Mouse (Mus musculus): Measurements from ENCODE around the gene Dcaf5. TPM values are rescaled to one million over a fixed set of nuclear protein-coding genes. Genes with fewer than 3 reads are reported as not detected.
A peak's percentile ranks its signal among the peaks of the same experiment; 100 is the strongest.

Dcaf5 gene
- polyA plus RNA-seq, 1 experiment from 2014 or later: 11.4 TPM

GRCm38 (mm10) chr12:80434601-80434960 is 1.8 kb downstream of the Dcaf5 start:
- Histone ChIP-seq H3K27me3 (replicated peaks; ENCODE audit: control insufficient read depth, insufficient read depth, low read length) (no peaks in the 10 kb centered on the region), H3K36me3 (ENCODE audit: control insufficient read depth, insufficient read depth, low read length) (peaks cover 4% of the 10 kb centered on the region; the same call in 1 of the 2 replicates), H3K9me3 (ENCODE audit: control insufficient read depth, low read length) (no peaks in the 10 kb centered on the region), H3K4me2 (ENCODE audit: low read length) (peak overlapping the region; percentile 58), H3K27ac (ENCODE audit: low read depth) (peak overlapping the region; percentile 94), H3K4me1 (replicated peaks; ENCODE audit: control insufficient read depth, insufficient read depth, low read length) (peaks cover 9% of the 10 kb centered on the region; the same call in 1 of the 2 replicates), H3K4me3 (ENCODE audit: low read depth, low read length) (peak overlapping the region; percentile 88), H3K9ac (ENCODE audit: low read length) (peak overlapping the region; percentile 82)
- WGBS: 5% methylated on average over 9 of the region's 10 CpGs
- ATAC-seq (replicated peaks; ENCODE audit: low FRiP score, low TSS enrichment, low read depth): 0 out of 2 replicates have a peak, but pooled peaks have one; percentile 1
- DNase-seq (ENCODE audit: low spot score): no peak

- Histone ChIP-seq H3K9ac (ENCODE audit: low read length) (no peak overlapping the region), H3K9me3 (ENCODE audit: control insufficient read depth, low read length) (no peaks in the 10 kb centered on the region), H3K4me3 (ENCODE audit: low read depth, low read length) (no peak overlapping the region), H3K36me3 (ENCODE audit: control insufficient read depth, insufficient read depth, low read length) (peaks cover 8% of the 10 kb centered on the region; the same call in 1 of the 2 replicates), H3K4me1 (replicated peaks; ENCODE audit: control insufficient read depth, insufficient read depth, low read length) (peaks cover 9% of the 10 kb centered on the region; the same call in 1 of the 2 replicates), H3K4me2 (ENCODE audit: low read length) (no peak overlapping the region), H3K27ac (ENCODE audit: low read depth) (no peak overlapping the region), H3K27me3 (replicated peaks; ENCODE audit: control insufficient read depth, insufficient read depth, low read length) (no peaks in the 10 kb centered on the region)
- DNase-seq (ENCODE audit: low spot score) (peak; percentile 46), ATAC-seq (replicated peaks; ENCODE audit: low FRiP score, low TSS enrichment, low read depth) (no peak)
- 63% methylated on average over 4 of the region's 4 CpGs for WGBS
Measured at GRCm38 (mm10) chr12:80433266-80433665, 3.1 kb downstream of the Dcaf5 start.

DNA sequence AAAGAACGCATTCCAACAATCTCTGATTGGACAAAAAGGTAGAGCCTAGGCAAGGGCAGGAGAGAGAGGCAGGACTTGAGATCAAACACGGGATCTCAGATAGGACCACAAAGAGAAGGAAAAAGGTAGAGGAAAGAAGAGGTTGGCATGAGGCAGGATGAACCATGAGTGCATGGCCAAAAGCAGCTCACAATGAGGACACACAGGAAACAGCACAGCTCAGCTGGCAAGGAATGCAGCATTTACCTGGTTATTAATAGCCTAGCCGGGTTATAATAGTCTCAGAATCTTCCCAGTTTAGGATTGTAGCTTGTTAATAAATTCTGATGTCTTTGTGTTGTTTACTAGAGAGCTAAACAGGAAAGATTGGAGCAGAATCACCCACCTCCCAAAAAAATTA is 8.7 kb downstream of the Dcaf5 start:
- H3K4me3 ChIP-seq (ENCODE audit: low read depth, low read length): no peak overlapping the region
- no peak overlapping the region for H3K9ac ChIP-seq (ENCODE audit: low read length)
- peak; percentile 7 for DNase-seq (ENCODE audit: low spot score)
- H3K4me1 ChIP-seq (replicated peaks; ENCODE audit: control insufficient read depth, insufficient read depth, low read length): no peaks in the 10 kb centered on the region
- peaks cover 18% of the 10 kb centered on the region; the same call in 1 of the 2 replicates for H3K36me3 ChIP-seq (ENCODE audit: control insufficient read depth, insufficient read depth, low read length)
- no peaks in the 10 kb centered on the region for H3K9me3 ChIP-seq (ENCODE audit: control insufficient read depth, low read length)
- H3K27ac ChIP-seq (ENCODE audit: low read depth): no peak overlapping the region
- WGBS: 83% methylated on average over 3 of the region's 3 CpGs
- ATAC-seq (replicated peaks; ENCODE audit: low FRiP score, low TSS enrichment, low read depth): no peak
- H3K4me2 ChIP-seq (ENCODE audit: low read length): no peak overlapping the region
- no peaks in the 10 kb centered on the region for H3K27me3 ChIP-seq (replicated peaks; ENCODE audit: control insufficient read depth, insufficient read depth, low read length)

GRCm38 (mm10) chr12:80415100-80415499 is 21.3 kb downstream of the Dcaf5 start:
- Histone ChIP-seq H3K4me1 (replicated peaks; ENCODE audit: control insufficient read depth, insufficient read depth, low read length) (no peaks in the 10 kb centered on the region), H3K27me3 (replicated peaks; ENCODE audit: control insufficient read depth, insufficient read depth, low read length) (no peaks in the 10 kb centered on the region), H3K9ac (ENCODE audit: low read length) (no peak overlapping the region), H3K9me3 (ENCODE audit: control insufficient read depth, low read length) (0 out of 2 replicates have a peak, but pooled peaks cover 11% of the 10 kb centered on the region), H3K36me3 (ENCODE audit: control insufficient read depth, insufficient read depth, low read length) (peaks cover 26% of the 10 kb centered on the region), H3K4me2 (ENCODE audit: low read length) (no peak overlapping the region), H3K4me3 (ENCODE audit: low read depth, low read length) (no peak overlapping the region), H3K27ac (ENCODE audit: low read depth) (no peak overlapping the region)
- 88% methylated on average over 2 of the region's 2 CpGs for WGBS
- no peak for ATAC-seq (replicated peaks; ENCODE audit: low FRiP score, low TSS enrichment, low read depth)
- DNase-seq (ENCODE audit: low spot score): no peak

DNA sequence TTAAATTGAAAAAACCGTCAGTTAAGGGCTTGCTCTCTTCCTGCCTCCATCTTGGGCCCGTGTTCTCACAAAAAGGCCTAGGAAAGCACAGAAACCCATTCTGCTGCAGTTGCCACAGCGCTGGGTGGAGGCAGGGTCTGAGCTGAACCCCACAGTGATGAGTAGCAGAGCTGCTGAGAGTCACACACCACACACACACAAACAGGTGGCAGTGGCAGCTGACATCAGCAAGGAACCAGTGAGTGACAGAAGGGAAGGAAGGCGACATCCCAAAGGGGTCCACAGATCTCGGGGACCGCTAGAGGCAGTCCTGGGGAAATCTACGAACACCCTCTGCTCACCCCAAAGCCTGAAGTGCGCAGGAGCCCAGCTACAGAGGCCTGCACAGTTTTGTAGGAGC is 25.5 kb downstream of the Dcaf5 start:
- H3K9me3 ChIP-seq (ENCODE audit: control insufficient read depth, low read length): 0 out of 2 replicates have a peak, but pooled peaks cover 8% of the 10 kb centered on the region
- H3K4me3 ChIP-seq (ENCODE audit: low read depth, low read length): no peak overlapping the region
- no peak overlapping the region for H3K27ac ChIP-seq (ENCODE audit: low read depth)
- H3K4me2 ChIP-seq (ENCODE audit: low read length): no peak overlapping the region
- DNase-seq (ENCODE audit: low spot score) (no peak), ATAC-seq (replicated peaks; ENCODE audit: low FRiP score, low TSS enrichment, low read depth) (no peak)
- H3K4me1 ChIP-seq (replicated peaks; ENCODE audit: control insufficient read depth, insufficient read depth, low read length): no peaks in the 10 kb centered on the region
- no peaks in the 10 kb centered on the region for H3K27me3 ChIP-seq (replicated peaks; ENCODE audit: control insufficient read depth, insufficient read depth, low read length)
- peaks cover 22% of the 10 kb centered on the region for H3K36me3 ChIP-seq (ENCODE audit: control insufficient read depth, insufficient read depth, low read length)
- H3K9ac ChIP-seq (ENCODE audit: low read length): no peak overlapping the region
- WGBS: 95% methylated on average over 8 of the region's 8 CpGs

DNA sequence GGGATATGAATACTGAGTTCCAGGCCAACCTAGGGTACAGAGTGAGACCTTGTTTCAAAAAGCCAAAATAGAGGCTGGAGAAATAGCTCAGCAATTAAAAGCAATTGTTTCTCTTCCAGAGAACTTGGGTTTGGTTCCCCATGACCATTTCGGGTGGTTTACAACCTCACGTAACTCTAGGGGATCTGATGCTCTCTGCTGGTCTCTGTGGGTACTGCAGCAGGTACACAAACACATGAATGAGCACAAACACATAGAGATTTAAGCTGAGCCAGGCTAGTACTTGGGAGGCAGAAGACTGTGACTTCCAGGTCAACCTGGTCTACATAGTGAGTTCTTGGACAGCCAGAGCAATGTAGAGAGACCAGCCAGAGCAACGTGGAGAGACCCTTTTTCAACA is 28.6 kb downstream of the Dcaf5 start:
- no peak for ATAC-seq (replicated peaks; ENCODE audit: low FRiP score, low TSS enrichment, low read depth)
- Histone ChIP-seq H3K27me3 (replicated peaks; ENCODE audit: control insufficient read depth, insufficient read depth, low read length) (no peaks in the 10 kb centered on the region), H3K4me2 (ENCODE audit: low read length) (no peak overlapping the region), H3K36me3 (ENCODE audit: control insufficient read depth, insufficient read depth, low read length) (peaks cover 28% of the 10 kb centered on the region), H3K9me3 (ENCODE audit: control insufficient read depth, low read length) (no peaks in the 10 kb centered on the region), H3K9ac (ENCODE audit: low read length) (no peak overlapping the region), H3K4me3 (ENCODE audit: low read depth, low read length) (no peak overlapping the region), H3K4me1 (replicated peaks; ENCODE audit: control insufficient read depth, insufficient read depth, low read length) (no peaks in the 10 kb centered on the region), H3K27ac (ENCODE audit: low read depth) (no peak overlapping the region)
- WGBS: 52% methylated on average over 3 of the region's 3 CpGs
- DNase-seq (ENCODE audit: low spot score): peak; percentile 60

DNA sequence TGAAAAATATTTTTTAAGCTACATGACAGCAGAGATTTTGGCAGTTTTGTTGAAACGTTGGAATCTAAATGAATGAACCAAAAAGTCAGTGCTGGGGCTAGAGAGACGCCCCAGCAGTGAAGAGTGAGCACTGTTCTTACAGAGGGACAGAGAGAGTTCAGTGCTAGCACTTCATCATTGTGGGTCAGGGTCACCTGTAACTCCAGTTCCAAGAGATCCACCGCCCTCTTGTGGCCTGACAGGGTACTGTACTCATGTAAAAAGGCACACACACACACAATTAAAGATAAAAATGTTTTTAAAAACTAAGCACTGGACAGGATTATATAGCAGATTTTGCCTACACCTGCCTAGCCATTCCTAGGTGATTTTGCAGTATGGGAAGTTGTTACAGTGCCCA is 29.8 kb downstream of the Dcaf5 start:
- Histone ChIP-seq H3K9me3 (ENCODE audit: control insufficient read depth, low read length) (no peaks in the 10 kb centered on the region), H3K4me2 (ENCODE audit: low read length) (no peak overlapping the region), H3K36me3 (ENCODE audit: control insufficient read depth, insufficient read depth, low read length) (peaks cover 28% of the 10 kb centered on the region), H3K4me1 (replicated peaks; ENCODE audit: control insufficient read depth, insufficient read depth, low read length) (no peaks in the 10 kb centered on the region), H3K27me3 (replicated peaks; ENCODE audit: control insufficient read depth, insufficient read depth, low read length) (no peaks in the 10 kb centered on the region), H3K4me3 (ENCODE audit: low read depth, low read length) (no peak overlapping the region), H3K27ac (ENCODE audit: low read depth) (no peak overlapping the region), H3K9ac (ENCODE audit: low read length) (no peak overlapping the region)
- no peak for ATAC-seq (replicated peaks; ENCODE audit: low FRiP score, low TSS enrichment, low read depth)
- peak; percentile 71 for DNase-seq (ENCODE audit: low spot score)
- WGBS: 45% methylated on average over 3 of the region's 3 CpGs

DNA sequence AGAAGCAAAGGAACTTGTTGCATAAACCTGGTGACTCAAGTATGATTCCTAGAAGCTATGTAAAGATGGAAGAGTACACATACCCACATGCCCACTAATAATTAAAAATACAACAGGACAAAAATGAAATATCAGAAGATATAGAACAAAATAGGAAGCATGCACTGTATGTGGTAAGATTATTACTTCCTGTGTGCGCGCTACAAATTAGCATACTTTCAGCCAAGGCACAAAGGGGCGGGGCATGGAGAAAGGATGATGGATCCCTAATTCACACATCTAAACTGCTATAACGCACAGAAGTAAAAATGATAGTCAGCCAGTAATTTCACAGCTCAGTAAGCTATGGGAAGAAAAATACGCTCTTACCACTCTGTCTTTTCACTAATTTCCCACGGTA is 32.3 kb downstream of the Dcaf5 start:
- Histone ChIP-seq H3K4me2 (ENCODE audit: low read length) (no peak overlapping the region), H3K36me3 (ENCODE audit: control insufficient read depth, insufficient read depth, low read length) (peaks cover 27% of the 10 kb centered on the region), H3K4me3 (ENCODE audit: low read depth, low read length) (no peak overlapping the region), H3K9ac (ENCODE audit: low read length) (no peak overlapping the region), H3K27ac (ENCODE audit: low read depth) (no peak overlapping the region), H3K27me3 (replicated peaks; ENCODE audit: control insufficient read depth, insufficient read depth, low read length) (no peaks in the 10 kb centered on the region), H3K9me3 (ENCODE audit: control insufficient read depth, low read length) (no peaks in the 10 kb centered on the region), H3K4me1 (replicated peaks; ENCODE audit: control insufficient read depth, insufficient read depth, low read length) (no peaks in the 10 kb centered on the region)
- no peak for DNase-seq (ENCODE audit: low spot score)
- ATAC-seq (replicated peaks; ENCODE audit: low FRiP score, low TSS enrichment, low read depth): no peak
- WGBS: 92% methylated on average over 6 of the region's 6 CpGs

GRCm38 (mm10) chr12:80399147-80399546 is 37.3 kb downstream of the Dcaf5 start:
- H3K9me3 ChIP-seq (ENCODE audit: control insufficient read depth, low read length): no peaks in the 10 kb centered on the region
- no peak for DNase-seq (ENCODE audit: low spot score)
- no peak overlapping the region for H3K27ac ChIP-seq (ENCODE audit: low read depth)
- H3K4me2 ChIP-seq (ENCODE audit: low read length): no peak overlapping the region
- H3K9ac ChIP-seq (ENCODE audit: low read length): no peak overlapping the region
- ATAC-seq (replicated peaks; ENCODE audit: low FRiP score, low TSS enrichment, low read depth): no peak
- no peaks in the 10 kb centered on the region for H3K4me1 ChIP-seq (replicated peaks; ENCODE audit: control insufficient read depth, insufficient read depth, low read length)
- no peaks in the 10 kb centered on the region for H3K27me3 ChIP-seq (replicated peaks; ENCODE audit: control insufficient read depth, insufficient read depth, low read length)
- WGBS: 83% methylated on average over 2 of the region's 2 CpGs
- peaks cover 55% of the 10 kb centered on the region for H3K36me3 ChIP-seq (ENCODE audit: control insufficient read depth, insufficient read depth, low read length)
- no peak overlapping the region for H3K4me3 ChIP-seq (ENCODE audit: low read depth, low read length)
